Mouse (Mus musculus) heart, embryonic 14.5 days (tissue): Measurements from ENCODE around the gene Nxph3. TPM values are rescaled to one million over a fixed set of nuclear protein-coding genes. Genes with fewer than 3 reads are reported as not detected.
"Not testable (repeated sequence)": the region's sequence is repeated elsewhere in the genome, so short reads cannot be mapped to it uniquely, and the experiment has no call there.

Source experiments
- ATAC-seq: fragments of 200-750 bp; cut with Nextera tagmentation; 2 replicates; pipeline ENCODE4 v1.8.0; 2017; ENCODE audit warnings: low read depth, moderate TSS enrichment; ENCODE audit not compliant: insufficient number of reproducible peaks, insufficient read depth, low FRiP score
- H3K27ac ChIP-seq, 2 experiments: fragments of 200-500 bp in 1 of 2; fragments of 300-500 bp in 1 of 2; sonication (generic) in 1 of 2; replicated peaks in 1 of 2; 2 replicates each; pipeline ENCODE4 v1.5.1; 2012 to 2014; ENCODE audit warnings: low read depth in 2 of 2, low read length in 2 of 2, control low read depth in 1 of 2, mild to moderate bottlenecking in 1 of 2, mixed read lengths in 1 of 2; ENCODE audit not compliant: control insufficient read depth in 1 of 2, insufficient read depth in 1 of 2
- H3K27me3 ChIP-seq: fragments of 300-500 bp; sonication (generic); 2 replicates; pipeline ENCODE4 v1.6.1; 2014; ENCODE audit warnings: mild to moderate bottlenecking, low read length, control low read depth; ENCODE audit not compliant: control insufficient read depth, insufficient read depth
- H3K36me3 ChIP-seq: fragments of 300-500 bp; sonication (generic); 2 replicates; pipeline ENCODE4 v1.6.1; 2014; ENCODE audit warnings: mild to moderate bottlenecking, control low read depth, low read length, mixed read lengths; ENCODE audit not compliant: control insufficient read depth, insufficient read depth
- H3K4me1 ChIP-seq, 2 experiments: fragments of 200-500 bp in 1 of 2; fragments of 300-500 bp in 1 of 2; sonication (generic) in 1 of 2; 2 replicates each; pipeline ENCODE4 v1.6.1; 2012 to 2014; ENCODE audit warnings: low read length in 2 of 2, control low read depth in 1 of 2, mixed read lengths in 1 of 2; ENCODE audit not compliant: control insufficient read depth in 2 of 2, insufficient read depth in 2 of 2
- H3K4me2 ChIP-seq: fragments of 300-500 bp; sonication (generic); 2 replicates; pipeline ENCODE4 v1.6.1; 2014; ENCODE audit warnings: mild to moderate bottlenecking, low read length
- H3K4me3 ChIP-seq, 2 experiments: fragments of 200-500 bp in 1 of 2; fragments of 300-500 bp in 1 of 2; sonication (generic) in 1 of 2; 2 replicates each; pipeline ENCODE4 v1.5.1; 2012 to 2014; ENCODE audit warnings: low read length in 2 of 2, mild to moderate bottlenecking in 2 of 2, control low read depth in 1 of 2, low read depth in 1 of 2, moderate library complexity in 1 of 2; ENCODE audit not compliant: control insufficient read depth in 1 of 2, insufficient read depth in 1 of 2
- H3K9ac ChIP-seq: fragments of 300-500 bp; sonication (generic); 2 replicates; pipeline ENCODE4 v1.6.1; 2014; ENCODE audit warnings: mild to moderate bottlenecking, low read length
- H3K9me3 ChIP-seq: fragments of 300-500 bp; sonication (generic); 2 replicates; pipeline ENCODE4 v1.6.1; 2016; ENCODE audit warnings: low read length, control low read depth; ENCODE audit not compliant: control insufficient read depth
- WGBS: fragments of 180-500 bp; shearing (Covaris S2); extraction: QIAGEN DNeasy Blood & Tissue Kit; methylation state at CpG from one replicate; pipeline ENCODE4 v1.1.7; 2014; 5-methylcytosine and 5-hydroxymethylcytosine counted together
- polyA plus RNA-seq: library from polyadenylated mRNA; unstranded; fragments of >200 nt; fragmentation: Nextera tagmentation; extraction: Ambion mirVana; gene quantifications from 2 replicates; pipeline ENCODE4 v1.2.1, GENCODE M21; 2014

Gene Nxph3
- polyA plus RNA-seq, 1 experiment from 2014 or later: 0.36 TPM

GRCm38 (mm10) chr11:95509126-95509717 lies 5.1 kb downstream of the Nxph3 start:
- Histone ChIP-seq H3K4me1 (peaks cover 4 to 5% of the 10 kb centered on the region in 2 experiments; a peak in 3 of 4 replicates), H3K27ac (no peak overlapping the region), H3K9ac (no peak overlapping the region), H3K36me3 (no peaks in the 10 kb centered on the region), H3K27me3 (peaks cover 35% of the 10 kb centered on the region), H3K9me3 (no peaks in the 10 kb centered on the region), H3K4me3 (no peak overlapping the region), H3K4me2 (no peak overlapping the region)
- ATAC-seq: no peak
- 71% methylated on average over 6 of the region's 6 CpGs for WGBS

DNA sequence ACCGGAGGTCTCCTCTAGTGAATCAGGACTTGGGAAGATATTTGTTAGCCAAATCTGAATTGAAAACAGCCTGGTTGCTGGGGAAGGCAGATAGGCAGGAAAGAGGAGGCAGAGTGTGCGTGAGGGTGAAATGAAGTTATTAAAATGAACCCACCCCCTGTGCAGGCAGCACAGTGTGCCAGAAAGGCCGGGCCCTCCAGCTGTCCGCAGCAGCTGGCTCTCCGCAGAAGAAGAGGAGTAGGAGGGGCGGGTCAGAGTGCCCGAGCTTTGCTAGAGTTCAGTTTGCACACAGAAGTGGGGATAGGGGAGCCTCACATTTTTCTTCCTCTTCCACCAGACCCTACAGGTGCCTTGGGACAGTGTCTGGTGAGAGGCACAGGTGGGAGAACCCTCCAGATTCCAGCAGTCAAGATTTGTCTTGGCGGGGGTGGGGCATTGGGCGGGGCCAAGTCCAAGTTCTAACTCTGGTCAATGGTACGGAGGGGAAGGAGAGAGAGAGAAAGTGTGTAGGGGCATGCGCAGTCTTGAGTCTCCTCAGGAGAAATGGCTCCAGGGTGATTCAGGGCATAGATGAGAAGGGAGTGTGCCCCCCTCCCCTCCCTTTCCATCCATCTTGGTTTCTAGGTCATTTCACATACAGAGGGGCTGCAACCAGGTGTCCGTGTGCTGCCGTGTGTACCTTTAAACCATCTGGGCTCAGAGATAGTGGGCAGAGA lies 6.0 kb downstream of the Nxph3 start:
- peaks cover 9 to 12% of the 10 kb centered on the region in 2 experiments; a peak in 3 of 4 replicates for H3K4me1 ChIP-seq
- no peak overlapping the region for H3K4me3 ChIP-seq
- ATAC-seq: no peak
- no peaks in the 10 kb centered on the region for H3K36me3 ChIP-seq
- no peak overlapping the region for H3K27ac ChIP-seq
- no peak overlapping the region for H3K9ac ChIP-seq
- H3K4me2 ChIP-seq: no peak overlapping the region
- no peaks in the 10 kb centered on the region for H3K9me3 ChIP-seq
- peaks cover 26% of the 10 kb centered on the region for H3K27me3 ChIP-seq
- 60% methylated on average over 13 of the region's 13 CpGs for WGBS

GRCm38 (mm10) chr11:95507785-95508184 lies 6.6 kb downstream of the Nxph3 start:
- Histone ChIP-seq H3K36me3 (no peaks in the 10 kb centered on the region), H3K4me1 (peaks cover 9 to 12% of the 10 kb centered on the region in 2 experiments; a peak in 3 of 4 replicates), H3K4me2 (no peak overlapping the region), H3K27ac (no peak overlapping the region), H3K4me3 (no peak overlapping the region), H3K27me3 (peaks cover 20% of the 10 kb centered on the region), H3K9ac (no peak overlapping the region), H3K9me3 (no peaks in the 10 kb centered on the region)
- WGBS: 68% methylated on average over 5 of the region's 5 CpGs
- no peak for ATAC-seq

- Histone ChIP-seq H3K9ac (no peak overlapping the region), H3K4me2 (no peak overlapping the region), H3K4me3 (no peak overlapping the region), H3K27me3 (peaks cover 14% of the 10 kb centered on the region), H3K27ac (no peak overlapping the region), H3K4me1 (peaks cover 9 to 12% of the 10 kb centered on the region in 2 experiments; a peak in 3 of 4 replicates), H3K9me3 (no peaks in the 10 kb centered on the region), H3K36me3 (no peaks in the 10 kb centered on the region)
- WGBS: 47% methylated on average over 12 of the region's 12 CpGs
- no peak for ATAC-seq
Measured at GRCm38 (mm10) chr11:95507041-95507716, 7.2 kb downstream of the Nxph3 start.

DNA sequence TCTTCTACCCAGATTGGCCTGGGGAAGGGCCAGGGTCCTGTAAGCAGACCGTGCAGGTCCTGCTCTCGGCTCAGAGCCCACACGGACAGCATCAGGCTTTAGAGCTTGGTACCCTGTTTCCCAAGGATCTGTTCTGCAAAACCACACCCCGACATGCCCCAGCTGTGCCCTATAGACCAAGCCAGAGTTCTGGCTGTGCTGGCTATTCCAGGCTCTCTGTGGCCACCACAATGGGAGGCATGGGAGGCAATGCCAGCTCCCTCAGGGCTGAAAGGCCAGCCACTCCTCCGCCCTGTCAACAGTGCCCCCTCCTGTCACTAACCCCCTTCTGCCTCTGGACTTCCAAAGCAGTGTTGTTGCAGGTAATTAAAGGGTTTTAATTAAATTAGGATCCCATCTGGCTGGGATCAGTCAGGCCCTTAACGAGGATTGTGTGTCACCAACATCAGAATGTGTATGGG lies 10.1 kb downstream of the Nxph3 start:
- WGBS: 78% methylated on average over 6 of the region's 6 CpGs
- Histone ChIP-seq H3K4me2 (no peak overlapping the region; the same call in 1 of the 2 replicates), H3K9ac (no peak overlapping the region), H3K4me1 (peaks cover 9 to 12% of the 10 kb centered on the region in 2 experiments; a peak in 3 of 4 replicates), H3K27ac (peak overlapping the region; percentile 27 to 64; a peak in 3 of 4 replicates), H3K27me3 (0 out of 2 replicates have a peak, but pooled peaks cover 3% of the 10 kb centered on the region), H3K36me3 (no peaks in the 10 kb centered on the region), H3K9me3 (no peaks in the 10 kb centered on the region), H3K4me3 (no peak overlapping the region)
- ATAC-seq: no peak

DNA sequence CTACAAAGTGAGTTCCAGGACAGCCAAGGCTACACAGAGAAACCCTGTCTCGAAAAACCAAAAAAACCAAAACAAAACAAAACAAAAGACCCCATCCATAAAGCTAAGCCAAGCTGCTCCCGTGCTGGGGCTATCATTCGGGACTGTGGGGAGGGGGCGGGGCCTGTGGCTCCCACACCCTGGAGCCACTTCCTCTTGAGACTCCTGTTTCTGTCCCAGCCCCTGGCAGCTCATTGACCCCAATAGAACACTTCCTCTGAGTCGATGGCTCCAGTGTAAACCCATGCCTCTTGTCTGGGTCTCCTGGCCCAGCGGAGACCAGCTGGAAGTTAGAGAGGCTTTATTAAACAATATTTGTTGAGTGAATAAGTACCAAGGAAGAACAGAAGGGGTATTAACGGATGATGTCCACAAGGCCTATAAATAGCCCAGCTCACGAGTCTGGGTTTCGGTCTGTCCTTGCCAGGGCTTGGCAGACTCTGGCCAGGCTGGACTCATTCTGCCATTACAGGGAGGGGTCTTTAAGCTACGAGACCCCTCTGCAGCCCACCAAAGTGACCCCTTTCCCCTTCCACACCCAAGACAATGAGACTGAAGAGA lies 10.7 kb downstream of the Nxph3 start:
- 35% methylated on average over 10 of the region's 10 CpGs for whole genome bisulfite sequencing

GRCm38 (mm10) chr11:95501826-95502225 lies 12.5 kb downstream of the Nxph3 start:
- ATAC-seq, H3K4me3 ChIP-seq, H3K4me1 ChIP-seq, H3K27ac ChIP-seq, H3K9ac ChIP-seq, H3K27me3 ChIP-seq, H3K4me2 ChIP-seq, H3K9me3 ChIP-seq: not testable (repeated sequence)
- 77% methylated on average over 8 of the region's 8 CpGs for WGBS
- peaks cover 11% of the 10 kb centered on the region; the same call in 1 of the 2 replicates for H3K36me3 ChIP-seq

More for the DNA sequence above, 10.7 kb downstream of the Nxph3 start:
- no peak overlapping the region for H3K4me3 ChIP-seq
- H3K4me1 ChIP-seq: peaks cover 9 to 12% of the 10 kb centered on the region in 2 experiments; a peak in 3 of 4 replicates
- peak overlapping the region; percentile 32 to 64; a peak in 3 of 4 replicates for H3K27ac ChIP-seq
- H3K36me3 ChIP-seq: no peaks in the 10 kb centered on the region; the same call in 1 of the 2 replicates
- H3K27me3 ChIP-seq: 0 out of 2 replicates have a peak, but pooled peaks cover 3% of the 10 kb centered on the region
- H3K9ac ChIP-seq: no peak overlapping the region
- H3K9me3 ChIP-seq: no peaks in the 10 kb centered on the region
- ATAC-seq: 0 out of 2 replicates have a peak, but pooled peaks have one; percentile 18
- H3K4me2 ChIP-seq: peak overlapping the region; percentile 2; the same call in 1 of the 2 replicates
